Mouse (Mus musculus) R1 (cell line): Measurements from ENCODE around the gene Jund.

ENCODE experiments used
- DNase-seq: peaks from one replicate; pipeline ENCODE4 v3.0.0-alpha.2; 2018; ENCODE audit warnings: low read depth, low spot score

Gene Jund

DNA sequence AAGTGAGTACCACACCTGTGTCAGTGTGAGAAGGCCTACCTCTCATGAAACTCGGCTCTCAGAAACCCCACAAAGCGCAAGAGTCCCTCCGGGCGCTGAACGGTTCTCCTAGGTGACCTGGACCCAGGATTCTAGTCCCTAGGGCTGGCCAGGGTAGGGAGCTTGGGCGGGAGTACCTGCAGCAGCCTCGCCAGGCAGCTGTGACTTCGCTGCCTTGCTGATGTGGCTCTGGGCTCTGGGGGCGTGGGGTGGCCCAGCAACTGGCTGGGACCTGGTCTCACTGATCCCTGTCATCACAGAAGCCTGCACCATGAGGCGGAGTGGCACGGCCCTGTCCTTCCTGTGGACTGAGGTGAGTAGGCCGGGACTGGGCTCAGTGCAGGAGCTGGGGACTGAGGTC is 25.5 kb downstream of the Jund start:
- no peak for DNase-seq

DNA sequence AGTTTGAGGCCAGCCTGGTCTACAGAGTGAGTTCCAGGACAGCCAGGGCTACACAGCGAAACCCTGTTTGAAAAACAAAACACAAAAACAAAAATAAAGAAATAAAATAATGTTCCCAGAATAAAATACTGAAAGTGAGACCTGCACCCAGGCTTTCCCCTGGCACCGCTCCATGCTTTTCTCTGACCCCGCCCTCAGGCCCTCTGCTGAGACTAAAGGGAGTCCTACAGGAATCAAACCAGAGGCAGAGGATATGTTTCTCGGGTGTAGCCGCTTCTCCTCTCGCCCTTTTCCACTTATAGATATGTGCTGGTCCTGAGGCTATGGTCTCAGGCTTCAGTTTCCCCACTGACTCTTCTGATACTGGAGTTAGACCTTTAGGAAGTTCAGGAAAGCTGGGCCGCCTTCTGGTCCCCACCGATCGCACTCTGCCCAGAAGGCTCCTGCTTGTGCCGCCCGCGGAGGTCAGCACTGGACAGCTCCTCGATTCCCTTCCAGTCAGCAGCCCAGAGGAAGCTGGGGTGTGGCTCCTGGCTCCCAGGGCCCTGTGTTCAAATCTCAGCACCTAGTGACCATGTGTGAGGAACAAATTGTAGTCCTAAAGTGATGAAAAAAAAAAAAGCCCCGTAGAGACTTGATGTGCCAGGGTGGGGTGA is 27.2 kb downstream of the Jund start:
- DNase-seq: no peak

DNA sequence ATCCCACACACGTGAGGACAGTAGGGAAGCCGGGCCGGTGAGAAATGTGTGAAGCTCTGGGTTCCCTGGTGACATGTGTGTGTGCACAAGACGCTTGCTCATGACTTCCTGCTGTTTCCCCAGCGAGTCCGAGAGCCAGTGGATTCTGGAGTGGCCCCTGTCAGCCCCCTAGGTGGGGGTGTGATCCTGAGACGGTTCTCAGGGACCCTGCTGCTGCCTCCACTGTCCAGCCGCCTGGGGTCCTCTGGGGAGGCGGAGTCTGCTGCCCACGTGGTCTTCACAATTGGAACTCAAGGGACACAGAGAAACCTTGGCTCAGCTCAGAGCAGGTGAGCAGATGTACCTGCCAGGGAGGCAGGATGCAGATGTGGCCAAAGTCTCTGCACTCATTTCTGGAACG is 28.0 kb downstream of the Jund start:
- DNase-seq: no peak

DNA sequence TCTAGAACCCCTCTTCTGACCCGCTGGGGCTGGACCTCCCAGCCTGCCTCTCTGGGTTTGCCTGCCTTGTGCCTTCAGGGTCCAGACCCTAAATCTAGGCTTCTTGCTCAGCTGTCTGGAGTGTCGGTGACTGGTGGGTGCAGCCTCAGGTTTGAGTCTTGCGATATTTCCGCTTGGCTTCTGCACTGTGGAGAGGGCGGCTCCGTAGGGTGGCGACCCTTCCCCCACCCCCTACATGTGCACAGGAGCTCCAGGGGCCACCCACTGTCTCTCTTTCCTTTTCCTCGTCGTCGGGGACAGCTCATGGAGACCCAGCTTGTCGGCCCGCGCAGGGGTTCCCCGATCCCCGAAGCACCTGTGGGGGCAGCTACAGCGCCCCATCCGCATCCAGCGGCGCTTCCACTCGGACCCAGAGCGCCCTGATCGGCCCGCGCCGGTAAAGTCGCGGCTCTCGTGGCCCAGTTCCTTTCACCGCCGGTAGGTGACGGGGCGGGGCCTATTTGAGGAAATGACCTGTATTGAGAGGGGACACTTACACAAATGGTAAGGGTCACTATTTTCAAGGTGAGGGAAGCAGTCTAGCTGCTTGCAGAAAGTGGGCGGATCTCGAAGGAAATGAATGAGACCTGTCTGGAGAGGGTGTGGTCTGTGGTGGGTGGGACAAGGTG is 31.2 kb downstream of the Jund start:
- DNase-seq: peak; percentile 83

DNA sequence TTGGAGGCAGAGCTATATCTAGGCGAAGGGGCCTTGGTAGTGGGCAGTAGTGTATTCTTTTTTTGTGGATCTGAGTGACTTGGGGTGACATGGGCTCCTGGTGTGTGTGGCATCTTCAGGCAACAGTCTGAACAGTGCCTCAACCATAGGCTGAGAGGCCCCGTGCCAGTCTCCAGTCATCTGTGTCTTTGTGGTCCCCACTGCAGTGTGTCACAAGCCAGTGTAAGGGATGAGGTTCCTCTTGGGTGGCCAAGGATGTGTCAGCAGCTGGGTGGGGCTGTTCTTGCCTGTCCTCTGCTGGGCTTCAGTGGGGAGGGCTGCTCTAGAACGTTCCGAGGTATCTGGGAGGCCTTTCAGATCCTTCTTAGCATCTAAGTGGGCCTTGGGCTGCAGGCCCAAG is 32.2 kb downstream of the Jund start:
- no peak for DNase-seq

DNA sequence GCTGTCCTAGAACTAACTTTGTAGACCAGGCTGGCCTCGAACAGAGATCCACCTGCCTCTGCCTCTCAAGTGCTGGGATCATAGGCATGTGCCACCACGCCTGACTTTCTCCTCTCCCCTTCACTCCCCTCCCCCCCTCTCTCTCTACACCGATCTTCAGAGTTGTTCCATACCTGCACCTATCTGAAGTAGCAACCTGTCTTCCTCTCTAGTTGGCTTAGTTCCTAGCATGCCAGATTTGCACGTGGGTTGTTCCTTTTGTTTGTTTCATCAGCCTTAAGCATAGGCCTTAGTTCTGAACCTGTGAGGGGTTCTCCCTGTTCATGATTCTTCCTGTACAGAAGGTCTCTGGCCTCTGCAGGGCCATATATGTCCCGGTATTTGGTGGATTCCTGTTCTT is 39.0 kb downstream of the Jund start:
- no peak for DNase-seq

DNA sequence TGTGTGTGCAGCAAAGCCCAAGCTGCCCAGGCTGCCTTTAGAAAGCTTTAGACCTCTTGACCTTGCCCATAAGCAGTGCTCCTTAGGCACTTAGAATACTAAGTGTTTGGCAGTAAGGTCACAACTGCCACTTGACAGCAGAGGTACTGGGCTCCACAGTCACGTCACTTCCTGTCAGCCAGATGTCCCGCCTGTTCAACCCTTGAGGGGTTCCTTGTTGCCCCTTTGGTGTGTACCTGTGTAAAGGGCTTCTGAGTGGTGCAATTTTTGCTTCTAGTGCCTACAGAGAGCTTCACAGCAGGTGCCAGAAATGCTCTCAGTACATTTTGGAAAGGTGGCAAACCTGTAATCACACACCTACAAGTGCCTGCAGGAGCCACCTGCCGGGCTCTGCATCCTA is 39.5 kb downstream of the Jund start:
- no peak for DNase-seq

DNA sequence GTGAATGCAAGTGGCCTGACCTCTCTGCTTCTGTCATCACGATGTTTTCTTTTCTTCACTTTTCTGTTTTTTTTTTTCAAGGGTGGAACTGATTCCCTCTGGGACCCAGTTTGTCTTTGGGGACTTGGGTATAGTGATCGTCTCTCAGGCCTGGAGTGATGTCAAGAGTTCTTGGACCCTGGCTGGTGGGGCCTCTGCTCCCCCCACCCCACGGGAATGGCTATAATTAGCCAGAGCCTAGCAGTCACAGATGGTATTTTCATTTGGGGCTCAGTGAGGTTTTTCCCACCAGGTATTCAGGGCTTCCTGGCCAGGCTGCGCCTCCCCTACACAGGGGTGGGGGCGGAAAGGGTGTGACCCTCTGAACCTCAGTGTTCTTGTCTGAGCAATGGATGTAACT is 42.9 kb downstream of the Jund start:
- no peak for DNase-seq

DNA sequence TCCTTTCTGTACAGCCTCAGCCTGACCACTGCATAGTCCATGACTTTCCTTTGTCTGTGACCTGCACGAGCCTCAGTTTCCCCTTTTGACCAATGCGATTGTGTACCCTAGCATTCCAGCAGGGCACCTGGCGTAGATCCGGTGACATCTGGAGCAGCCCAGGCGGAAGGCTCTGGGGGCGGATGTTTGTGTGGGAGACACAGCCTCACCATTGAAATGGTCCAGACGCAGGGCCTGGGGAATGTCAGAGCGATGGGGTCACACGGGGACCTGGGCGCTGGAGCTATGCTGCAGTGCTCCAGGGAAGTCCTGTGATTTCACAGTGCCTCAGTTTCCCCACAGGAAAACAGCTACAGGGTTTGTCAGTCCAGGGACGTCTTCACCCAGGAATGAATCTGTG is 43.4 kb downstream of the Jund start:
- DNase-seq: no peak

DNA sequence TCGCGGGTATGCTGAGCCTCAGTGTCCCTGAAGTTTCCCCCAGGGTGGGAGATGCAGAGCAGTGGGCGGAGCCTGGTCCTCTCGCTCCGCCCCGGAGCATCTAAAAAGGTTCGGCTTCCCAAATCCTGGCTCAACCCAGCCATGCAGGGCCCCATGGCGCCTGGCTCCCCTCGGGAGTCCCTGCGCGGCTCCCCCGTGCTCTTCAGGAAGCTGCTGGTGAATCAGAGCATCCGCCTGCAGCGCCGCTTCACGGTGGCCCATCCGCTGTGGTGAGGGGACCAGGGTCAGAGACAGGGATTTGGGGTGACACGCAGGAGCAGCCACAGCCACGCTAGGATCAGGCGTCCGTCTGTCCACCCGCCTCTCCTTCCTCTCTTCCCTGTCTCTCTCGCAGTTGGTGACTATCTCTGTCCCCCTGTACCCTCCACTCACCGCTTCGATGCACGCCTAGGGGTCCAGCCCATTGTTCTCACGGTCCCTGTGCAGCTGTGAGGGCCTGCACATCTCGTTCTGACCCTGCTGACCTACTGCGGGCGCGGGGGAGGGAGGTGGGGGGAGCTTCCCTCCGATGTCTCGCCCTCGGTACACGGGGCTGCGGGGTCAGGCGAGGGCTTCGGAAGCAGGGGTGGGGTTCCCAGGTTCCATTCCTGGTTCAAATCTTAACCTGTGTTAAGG is 44.4 kb downstream of the Jund start:
- DNase-seq: peak; percentile 40

DNA sequence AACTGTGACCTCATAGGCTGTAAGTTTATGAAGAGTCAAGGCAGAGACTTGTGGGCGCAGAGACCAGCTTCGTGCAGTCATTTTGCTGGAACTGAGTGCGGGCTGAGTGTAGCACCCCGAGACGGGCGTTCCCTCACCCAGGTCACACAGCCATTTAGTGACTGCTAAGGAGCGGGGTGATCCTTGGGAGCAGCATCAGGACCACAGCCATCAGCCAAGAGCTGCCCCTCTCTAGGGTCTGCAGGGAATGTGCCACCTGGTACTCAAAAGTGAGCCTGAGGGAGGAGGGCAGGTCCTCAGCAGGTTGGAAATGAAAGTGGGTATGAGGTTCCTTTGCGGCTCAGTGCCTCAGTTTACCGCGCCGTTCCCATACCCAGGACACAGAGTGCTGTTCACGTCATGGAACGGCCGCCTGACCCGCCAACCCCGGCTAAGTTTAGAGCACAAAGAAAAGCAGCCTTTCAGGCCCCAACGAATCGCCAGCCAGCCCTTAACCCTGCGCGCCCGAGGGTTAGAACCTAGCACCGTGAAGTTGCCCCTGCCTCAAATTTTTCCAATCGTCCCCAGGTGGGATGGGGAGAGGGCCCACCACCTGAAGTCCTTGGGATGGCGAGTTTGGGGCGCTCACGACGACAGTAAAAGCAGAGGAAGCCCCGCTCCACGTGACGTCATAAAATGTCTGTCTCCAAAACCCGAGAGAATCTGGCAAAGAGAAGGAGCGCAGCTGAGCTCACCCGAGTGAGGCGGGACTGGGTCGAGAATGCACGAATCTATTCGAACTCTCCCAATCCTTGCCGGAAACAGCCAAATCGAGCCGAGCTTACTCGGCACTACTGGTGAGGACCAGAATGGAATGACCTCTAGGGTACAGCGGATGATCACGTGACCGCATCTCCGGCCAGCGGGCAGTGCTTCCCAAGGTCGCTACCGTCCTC is 45.2 kb downstream of the Jund start:
- peak; percentile 49 for DNase-seq

DNA sequence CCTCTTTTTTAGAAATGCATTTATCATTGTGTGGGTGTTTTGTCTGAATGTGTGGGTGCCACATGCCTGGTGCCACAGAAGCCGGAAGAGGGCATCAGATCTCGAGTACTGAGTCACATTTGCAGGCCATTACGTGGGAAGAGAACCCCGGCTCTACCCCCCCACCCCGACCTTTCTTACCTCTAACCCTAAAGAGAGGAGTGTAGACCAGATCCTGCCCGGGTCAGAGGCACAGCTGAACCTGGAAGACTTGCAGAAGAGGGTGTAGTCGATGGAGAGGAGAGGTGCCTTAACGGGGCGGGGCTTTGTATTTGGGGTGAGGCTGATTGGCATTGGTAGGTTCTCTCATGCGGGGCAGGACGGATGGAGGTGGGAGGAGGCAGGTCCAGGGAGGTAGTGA is 46.1 kb downstream of the Jund start:
- DNase-seq: no peak

DNA sequence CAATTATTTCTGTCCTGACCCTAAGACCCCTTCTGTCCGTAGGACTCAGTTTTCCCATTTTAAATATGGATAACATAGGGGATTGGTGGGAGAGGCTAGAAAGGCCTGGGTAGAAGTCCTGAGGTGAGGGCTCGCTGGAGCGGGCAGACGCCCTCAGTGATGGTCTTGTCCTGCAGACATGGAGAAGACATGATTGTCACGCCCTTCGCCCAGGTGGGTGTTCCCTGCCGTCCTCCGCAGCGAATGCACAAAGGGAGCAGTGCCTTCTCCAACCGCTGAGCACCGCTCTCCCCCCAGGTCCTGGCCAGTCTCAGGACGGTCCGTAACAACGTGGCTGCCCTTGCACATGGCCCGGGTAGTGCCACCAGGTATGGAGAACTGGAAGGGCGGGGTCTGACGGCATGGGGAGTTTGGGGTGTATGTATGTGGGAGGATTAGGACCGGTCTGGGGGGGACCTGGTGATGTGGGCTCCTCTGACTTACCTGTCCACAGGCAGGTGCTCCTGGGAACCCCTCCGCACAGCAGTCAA is 47.0 kb downstream of the Jund start:
- no peak for DNase-seq

DNA sequence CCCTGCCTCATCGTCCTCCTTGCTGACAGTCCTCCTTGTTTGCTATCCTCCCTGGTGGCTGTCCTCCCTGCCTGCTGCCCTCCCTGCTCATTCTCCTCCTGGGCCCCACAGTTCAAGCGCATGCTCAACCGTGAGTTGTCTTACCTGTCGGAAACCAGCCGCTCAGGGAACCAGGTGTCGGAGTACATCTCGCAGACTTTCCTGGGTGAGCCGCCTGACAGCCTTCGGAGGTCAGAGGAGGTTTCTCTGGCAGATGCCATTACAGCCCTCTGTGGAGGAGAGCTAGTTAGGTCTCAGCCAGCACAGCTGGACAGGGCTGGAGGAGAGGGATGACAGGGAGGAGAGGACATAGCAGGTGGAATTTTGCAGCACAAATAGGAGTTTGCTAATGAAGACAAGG is 47.9 kb downstream of the Jund start:
- DNase-seq: no peak

DNA sequence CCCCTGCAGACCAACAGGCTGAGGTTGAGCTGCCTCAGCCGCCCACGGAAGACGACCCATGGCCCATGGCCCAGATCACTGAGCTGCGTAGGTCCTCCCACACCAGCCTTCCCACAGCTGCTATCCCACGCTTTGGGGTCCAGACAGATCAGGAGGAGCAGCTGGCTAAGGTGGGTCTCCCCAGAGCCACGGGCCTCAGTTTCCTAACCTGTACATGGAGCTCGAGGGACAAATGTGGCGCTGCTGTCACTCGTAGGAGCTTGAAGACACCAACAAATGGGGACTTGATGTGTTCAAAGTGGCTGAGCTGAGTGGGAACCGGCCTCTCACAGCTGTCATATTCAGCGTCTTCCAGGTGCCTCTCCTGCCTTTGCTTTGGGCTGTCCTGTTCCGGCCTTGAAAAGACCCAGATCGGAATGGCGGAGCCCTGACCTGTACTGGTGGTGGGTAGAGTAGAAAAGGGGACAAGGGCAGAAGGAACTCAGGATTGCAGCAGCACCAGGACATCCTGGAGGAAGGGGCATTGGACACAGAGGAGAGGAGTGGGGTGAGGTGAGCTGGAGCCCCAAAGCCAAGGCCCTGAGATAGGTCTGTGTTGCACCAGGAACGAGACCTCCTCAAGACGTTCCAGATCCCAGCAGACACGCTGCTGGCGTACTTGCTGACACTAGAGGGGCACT is 48.6 kb downstream of the Jund start:
- no peak for DNase-seq

DNA sequence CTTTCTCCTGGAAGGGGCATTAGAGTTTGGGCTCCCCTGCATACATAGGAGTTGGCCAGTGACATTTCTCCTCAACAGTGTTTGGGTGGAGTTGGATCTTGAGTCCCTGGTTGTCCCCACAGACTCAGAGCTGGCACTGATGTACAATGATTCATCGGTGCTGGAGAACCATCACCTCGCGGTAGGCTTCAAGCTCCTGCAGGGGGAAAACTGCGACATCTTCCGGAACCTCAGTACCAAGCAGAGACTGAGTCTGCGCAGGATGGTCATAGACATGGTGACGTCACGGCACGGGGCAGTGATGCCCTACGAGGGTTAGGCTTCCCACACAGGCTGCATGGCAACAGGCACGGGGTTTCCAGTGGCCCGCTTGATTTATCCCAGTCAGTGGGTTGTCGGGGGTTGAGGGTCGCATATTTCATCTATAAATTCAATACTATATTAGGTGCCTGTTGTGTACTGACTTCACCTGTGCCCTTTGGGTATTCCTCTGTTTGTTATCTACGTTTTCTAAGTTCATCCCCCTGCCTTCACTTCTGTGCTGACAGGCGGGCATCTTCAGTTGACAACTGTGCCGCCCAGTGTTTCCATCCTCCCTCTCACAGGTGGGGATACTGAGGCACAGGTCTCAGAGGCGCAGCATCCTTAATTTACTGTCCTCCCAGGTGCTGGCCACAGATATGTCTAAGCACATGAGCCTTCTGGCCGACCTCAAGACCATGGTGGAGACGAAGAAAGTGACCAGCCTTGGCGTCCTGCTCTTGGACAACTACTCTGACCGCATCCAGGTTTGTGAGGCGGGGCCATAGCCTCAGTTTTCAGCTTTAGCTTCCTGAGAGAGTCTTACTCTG is 49.7 kb downstream of the Jund start:
- peak; percentile 46 for DNase-seq

DNA sequence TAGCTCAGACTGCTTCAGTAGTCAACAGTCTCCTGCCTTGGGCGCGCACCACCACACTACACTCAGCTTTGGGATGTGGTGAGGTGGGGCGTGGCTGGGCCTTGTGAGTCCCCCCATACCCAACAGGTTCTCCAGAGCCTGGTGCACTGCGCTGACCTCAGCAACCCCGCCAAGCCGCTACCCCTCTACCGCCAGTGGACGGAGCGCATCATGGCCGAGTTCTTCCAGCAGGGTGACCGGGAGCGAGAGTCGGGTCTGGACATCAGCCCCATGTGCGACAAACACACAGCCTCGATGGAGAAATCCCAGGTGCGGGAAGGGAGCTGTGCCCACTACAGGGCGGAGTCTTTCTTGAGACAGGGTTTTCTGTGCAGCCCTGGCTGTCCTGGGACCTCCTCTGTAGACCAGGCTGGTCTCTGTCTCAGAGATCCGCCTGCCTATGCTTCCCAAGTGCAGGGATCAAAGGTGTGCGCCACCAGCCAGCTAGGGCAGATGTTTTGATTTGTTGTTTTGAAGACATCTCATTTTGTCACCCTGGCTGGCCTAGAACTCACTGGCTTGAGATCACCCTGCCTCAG is 50.4 kb downstream of the Jund start:
- DNase-seq: no peak
